1 mouse cellular context compared by ENCODE assay signal in the genomic region with DNA sequence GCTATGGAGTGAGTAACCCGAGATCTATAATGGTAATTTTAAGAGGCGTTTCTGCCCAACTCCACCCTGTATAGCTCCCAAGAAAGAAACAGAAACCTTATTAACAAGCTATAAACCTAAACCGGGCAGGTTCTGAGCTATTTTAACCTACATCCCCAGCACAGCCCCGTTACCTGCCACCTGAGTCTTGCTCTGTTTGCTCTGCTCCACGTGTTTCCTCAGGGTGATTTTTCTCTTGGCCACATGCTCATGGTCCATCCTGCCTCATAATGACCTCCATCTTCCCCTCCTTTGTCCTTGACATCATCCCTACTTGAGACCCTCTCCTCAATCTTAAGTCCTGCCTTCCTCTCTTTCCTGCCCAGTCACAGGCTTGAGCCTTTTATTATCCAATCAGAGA.
TF ChIP-seq lines count a peak whose summit lies in the region.

No protein-coding gene starts in this region.

TF ChIP-seq in MEL, 35 proteins besides CTCF, POLR2A, EP300 and RAD21:
- TF ChIP-seq MAFK (IDR thresholded peaks at IDR 0.05; ENCODE audit: borderline replicate concordance, low read depth, low read length) (no peak), USF1 (IDR thresholded peaks at IDR 0.05; ENCODE audit: low read depth, low read length) (no peak), UBTF (IDR thresholded peaks at IDR 0.05; ENCODE audit: borderline replicate concordance, insufficient read depth, low read depth, low read length) (no peak), CHD2 (IDR thresholded peaks at IDR 0.05; ENCODE audit: low read length) (no peak), ZNF384 (IDR thresholded peaks at IDR 0.05; ENCODE audit: low read depth, low read length) (no peak), MEF2A (IDR thresholded peaks at IDR 0.05; ENCODE audit: extremely low read depth, insufficient replicate concordance, low read depth, low read length, poor library complexity, severe bottlenecking) (no peak), BHLHE40 (IDR thresholded peaks at IDR 0.05; ENCODE audit: borderline replicate concordance, low read depth, low read length) (no peak), TAL1 (IDR thresholded peaks at IDR 0.05; ENCODE audit: low read length) (no peak), CHD1 (IDR thresholded peaks at IDR 0.05; ENCODE audit: low read depth, low read length) (no peak), MYC (IDR thresholded peaks at IDR 0.05; ENCODE audit: low read depth, low read length) (no peak), JUND (IDR thresholded peaks at IDR 0.05; ENCODE audit: low read depth, low read length) (no peak), USF2 (IDR thresholded peaks at IDR 0.05; ENCODE audit: borderline replicate concordance in 1 of 2, insufficient read depth in 1 of 2, low read depth in 1 of 2, low read length in 2 of 2) (no peak), ELF1 (IDR thresholded peaks at IDR 0.05; ENCODE audit: low read depth, low read length) (no peak), MYB (IDR thresholded peaks at IDR 0.05; ENCODE audit: low read depth, low read length) (no peak)
